Mouse (Mus musculus) heart, adult 2 months (tissue): ENCODE measurements around the gene Nup188. TPM values are rescaled to one million over a fixed set of nuclear protein-coding genes. Genes with fewer than 3 reads are reported as not detected.

Experiments
- DNase-seq, 2 experiments: peaks; one replicate each; pipeline ENCODE4 v3.0.0; 2021
- H3K27ac ChIP-seq: fragments of 200-600 bp; 2 replicates; pipeline ENCODE4 v1.8.1; 2022
- H3K27me3 ChIP-seq: fragments of 200-500 bp; 2 replicates; pipeline ENCODE4 v1.6.1; 2012; ENCODE audit warnings: mild to moderate bottlenecking, low read length, inconsistent platforms, mixed read lengths; ENCODE audit not compliant: control insufficient read depth, insufficient read depth
- H3K36me3 ChIP-seq: fragments of 200-500 bp; 2 replicates; pipeline ENCODE4 v1.6.1; 2012; ENCODE audit warnings: low read length, inconsistent platforms; ENCODE audit not compliant: control insufficient read depth, insufficient read depth
- H3K4me1 ChIP-seq: fragments of 200-500 bp; 2 replicates; pipeline ENCODE4 v1.6.1; 2011; ENCODE audit warnings: low read length; ENCODE audit not compliant: control insufficient read depth, insufficient read depth
- H3K4me3 ChIP-seq: fragments of 200-600 bp; 2 replicates; pipeline ENCODE4 v1.8.1; 2022
- H3K79me2 ChIP-seq: fragments of 200-500 bp; replicated peaks from 2 replicates; pipeline ENCODE4 v1.6.1; 2012; ENCODE audit warnings: mild to moderate bottlenecking, inconsistent platforms, low read length, moderate library complexity, mixed read lengths; ENCODE audit not compliant: control insufficient read depth, insufficient read depth
- H3K9ac ChIP-seq: fragments of 200-500 bp; 2 replicates; pipeline ENCODE4 v1.6.1; 2012; ENCODE audit warnings: low read depth, mild to moderate bottlenecking, control low read depth, inconsistent platforms, low read length, mixed read lengths
- CTCF ChIP-seq: fragments of 200-600 bp; IDR thresholded peaks from 2 replicates; pipeline ENCODE4 v1.8.1; 2022; ENCODE audit warnings: antibody characterized with exemption, mild to moderate bottlenecking, moderate library complexity
- EP300 ChIP-seq: fragments of 200-500 bp; IDR thresholded peaks from 2 replicates; pipeline ENCODE4 v1.6.1; 2011; ENCODE audit warnings: low read depth, low read length, control low read depth; ENCODE audit not compliant: insufficient read depth
- POLR2A ChIP-seq: fragments of 200-500 bp; IDR thresholded peaks from 2 replicates; pipeline ENCODE4 v1.6.1; 2011; ENCODE audit warnings: mild to moderate bottlenecking, low read depth, low read length, control low read depth; ENCODE audit not compliant: insufficient read depth
- WGBS: fragments of 180-500 bp; shearing (Covaris S2); methylation state at CpG from one replicate; pipeline ENCODE4 v1.1.7; 2018; 5-methylcytosine and 5-hydroxymethylcytosine counted together
- intact Hi-C: fragments of 180-260 bp; cut with DNase I; formaldehyde crosslinking; loops from one replicate; pipeline ENCODE4 v1.15.1; 2025
- polyA plus RNA-seq: library from polyadenylated mRNA; depleted of rRNA; stranded (reverse); fragments of >200 nt; gene quantifications from 2 replicates; pipeline ENCODE4 v1.2.3, GENCODE M21; 2012
- total RNA-seq, 2 experiments: library from RNA; stranded (reverse); gene quantifications; 2 replicates each; pipeline ENCODE4 v1.2.3; 2021

The Nup188 gene
- total and polyA plus RNA-seq, 3 experiments: 15.3 to 16.9 (median 15.3) TPM

GRCm38 (mm10) chr2:30358533-30359531 lies 72.6 kb downstream of the Nup188 start, which contains the start of gene Sh3glb2:
TSS of gene Sh3glb2 (minus strand) at chr2:30359337.
- intact Hi-C loops: no loop called here
- Histone ChIP-seq H3K4me3 (peak within 1 kb of the TSS; percentile 72), H3K9ac (peak within 1 kb of the TSS; percentile 93), H3K36me3 (no peaks in the 10 kb centered on the region; the same call in 1 of the 2 replicates), H3K79me2 (peaks cover 1% of the 10 kb centered on the region), H3K4me1 (peaks cover 18% of the 10 kb centered on the region), H3K27ac (peak within 1 kb of the TSS; percentile 87), H3K27me3 (no peaks in the 10 kb centered on the region)
- 0 out of 2 replicates have a peak, but pooled peaks have one; percentile 34 for TF ChIP-seq EP300
- 0 out of 2 replicates have a peak, but pooled peaks have one; percentile 22 for TF ChIP-seq POLR2A
- TF ChIP-seq CTCF: peak; percentile 70
- peak; percentile 92 to 93 for DNase-seq
- WGBS: 1% methylated on average over 65 of the region's 73 CpGs

GRCm38 (mm10) chr2:30360626-30361025 lies 74.4 kb downstream of the Nup188 start:
- WGBS: 82% methylated on average over 10 of the region's 10 CpGs

GRCm38 (mm10) chr2:30362865-30363264 lies 76.7 kb downstream of the Nup188 start:
- Histone ChIP-seq H3K36me3 (no peaks in the 10 kb centered on the region), H3K9ac (no peak overlapping the region), H3K4me3 (no peak overlapping the region), H3K27ac (no peak overlapping the region), H3K79me2 (peaks cover 1% of the 10 kb centered on the region; the same call in 1 of the 2 replicates), H3K4me1 (peaks cover 10% of the 10 kb centered on the region), H3K27me3 (no peaks in the 10 kb centered on the region)
- WGBS: 69% methylated on average over 5 of the region's 5 CpGs
- TF ChIP-seq EP300 (no peak), CTCF (peak; percentile 50), POLR2A (no peak)
- intact Hi-C loops: no loop called here
- no peak for DNase-seq

More at GRCm38 (mm10) chr2:30360626-30361025, 74.4 kb downstream of the Nup188 start:
- Histone ChIP-seq H3K27ac (no peak overlapping the region), H3K27me3 (no peaks in the 10 kb centered on the region), H3K4me3 (no peak overlapping the region), H3K9ac (no peak overlapping the region), H3K36me3 (no peaks in the 10 kb centered on the region; the same call in 1 of the 2 replicates), H3K79me2 (peaks cover 1% of the 10 kb centered on the region; the same call in 1 of the 2 replicates), H3K4me1 (peaks cover 22% of the 10 kb centered on the region)
- TF ChIP-seq EP300: no peak
- TF ChIP-seq CTCF: no peak
- no peak for TF ChIP-seq POLR2A
- no peak for DNase-seq
- intact Hi-C loops: no loop called here

- H3K27me3 ChIP-seq: no peaks in the 10 kb centered on the region
- peak within 1 kb of the TSS; percentile 76 for H3K9ac ChIP-seq
- under 1% methylated on average over 54 of the region's 54 CpGs for WGBS
- intact Hi-C loops: loop anchor here (2.0 kb wide), 2 partner anchors 27 to 51 kb away; partner anchors contain the start of gene Crat
- H3K36me3 ChIP-seq: no peaks in the 10 kb centered on the region
- DNase-seq: peak; percentile 98 to 99
- H3K27ac ChIP-seq: peak within 1 kb of the TSS; percentile 93
- peaks cover 4% of the 10 kb centered on the region for H3K4me1 ChIP-seq
- H3K4me3 ChIP-seq: peak within 1 kb of the TSS; percentile 99
- H3K79me2 ChIP-seq: no peaks in the 10 kb centered on the region
- TF ChIP-seq POLR2A: peak; percentile 90
- peak; percentile 22 for TF ChIP-seq CTCF
- TF ChIP-seq EP300: peak; percentile 29; the same call in 1 of the 2 replicates
Measured at GRCm38 (mm10) chr2:30363773-30364650, 77.8 kb downstream of the Nup188 start, which contains the start of gene Miga2. TSS of gene Miga2 (plus strand) at chr2:30364233.
